Mouse (Mus musculus) liver, adult 2 months (tissue): ENCODE data around the gene Tnk1.

ENCODE experiments used
- CTCF ChIP-seq: fragments of 200-500 bp; IDR thresholded peaks from 2 replicates; pipeline ENCODE4 v1.5.1; 2011; ENCODE audit warnings: low read depth, low read length, control low read depth
- POLR2A ChIP-seq: fragments of 200-500 bp; IDR thresholded peaks from 2 replicates; pipeline ENCODE4 v1.6.1; 2011; ENCODE audit warnings: low read length, control low read depth; ENCODE audit not compliant: insufficient read depth; ENCODE audit errors: extremely low read depth

DNA sequence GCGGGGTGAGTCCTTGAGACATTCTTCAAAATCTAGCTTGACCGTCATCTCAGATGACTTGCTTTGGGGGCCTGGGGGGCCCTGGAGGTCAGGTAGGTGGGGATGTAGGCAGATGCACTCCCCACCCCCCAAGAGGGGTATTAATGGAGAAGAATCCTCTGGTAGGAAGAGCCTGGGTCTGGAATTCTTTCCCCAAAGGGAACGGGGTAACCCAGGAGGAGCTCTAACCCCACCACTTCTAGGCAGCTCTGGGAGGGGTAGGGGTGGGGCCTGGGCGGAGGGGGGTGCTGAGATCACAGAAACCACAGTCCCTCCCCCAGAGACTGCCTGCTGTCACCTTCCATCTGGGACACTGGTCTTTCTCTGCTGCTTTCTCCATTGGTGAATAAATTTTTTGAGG lies 36.8 kb upstream of the Tnk1 start, which contains the start of gene Acap1:
- TF ChIP-seq POLR2A: no peak
- no peak for TF ChIP-seq CTCF
